Mouse (Mus musculus) effector memory CD4-positive, alpha-beta T cell, adult 5 months (primary cell): ENCODE results near the gene Fam131a. TPM values are rescaled to one million over a fixed set of nuclear protein-coding genes. Genes with fewer than 3 reads are reported as not detected.

Experiments
- polyA plus RNA-seq: library from polyadenylated mRNA; unstranded; fragments of 100-300 nt; shearing (Covaris generic); gene quantifications from one replicate; pipeline ENCODE4 v1.2.1, GENCODE M21; 2017

Gene Fam131a
- 1.5 TPM for polyA plus RNA-seq

GRCm38 (mm10) chr16:20693111-20693701 is at the start of gene Fam131a:
Fam131a (plus strand) TSS chr16:20693241.

GRCm38 (mm10) chr16:20651076-20651946 is 41.7 kb upstream of the Fam131a start, which contains the start of gene Psmd2:
Psmd2 (plus strand) TSS chr16:20651652.

DNA sequence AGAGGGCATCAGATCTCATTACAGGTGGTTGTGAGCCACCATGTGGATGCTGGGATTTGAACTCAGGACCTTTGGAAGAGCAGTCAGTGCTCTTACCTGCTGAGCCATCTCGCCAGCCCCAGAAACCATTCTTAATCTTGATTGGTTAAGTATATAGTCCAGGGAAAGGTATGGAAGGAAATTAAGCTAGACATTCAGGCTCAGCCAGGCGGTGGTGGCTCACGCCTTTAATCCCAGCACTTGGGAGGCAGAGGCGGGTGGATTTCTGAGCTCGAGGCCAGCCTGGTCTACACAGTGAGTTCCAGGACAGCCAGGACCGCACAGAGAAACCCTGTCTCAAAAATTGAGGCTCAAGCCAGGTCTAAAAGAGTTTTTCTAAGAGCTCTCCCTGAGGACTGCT is 25.0 kb upstream of the Fam131a start, which contains the start of gene Eif4g1:
TSS of gene Eif4g1 (plus strand) at position 301 of the 400 bp plus-strand sequence.

GRCm38 (mm10) chr16:20717181-20717977 is 24.3 kb downstream of the Fam131a start, which contains the start of the genes Polr2h and Clcn2:
Polr2h (plus strand) TSS chr16:20717665.
Clcn2 (minus strand) TSS chr16:20717746.

GRCm38 (mm10) chr16:20732925-20733730 is 40.1 kb downstream of the Fam131a start, which contains the start of gene Chrd:
Chrd (plus strand) TSS chr16:20733127.

DNA sequence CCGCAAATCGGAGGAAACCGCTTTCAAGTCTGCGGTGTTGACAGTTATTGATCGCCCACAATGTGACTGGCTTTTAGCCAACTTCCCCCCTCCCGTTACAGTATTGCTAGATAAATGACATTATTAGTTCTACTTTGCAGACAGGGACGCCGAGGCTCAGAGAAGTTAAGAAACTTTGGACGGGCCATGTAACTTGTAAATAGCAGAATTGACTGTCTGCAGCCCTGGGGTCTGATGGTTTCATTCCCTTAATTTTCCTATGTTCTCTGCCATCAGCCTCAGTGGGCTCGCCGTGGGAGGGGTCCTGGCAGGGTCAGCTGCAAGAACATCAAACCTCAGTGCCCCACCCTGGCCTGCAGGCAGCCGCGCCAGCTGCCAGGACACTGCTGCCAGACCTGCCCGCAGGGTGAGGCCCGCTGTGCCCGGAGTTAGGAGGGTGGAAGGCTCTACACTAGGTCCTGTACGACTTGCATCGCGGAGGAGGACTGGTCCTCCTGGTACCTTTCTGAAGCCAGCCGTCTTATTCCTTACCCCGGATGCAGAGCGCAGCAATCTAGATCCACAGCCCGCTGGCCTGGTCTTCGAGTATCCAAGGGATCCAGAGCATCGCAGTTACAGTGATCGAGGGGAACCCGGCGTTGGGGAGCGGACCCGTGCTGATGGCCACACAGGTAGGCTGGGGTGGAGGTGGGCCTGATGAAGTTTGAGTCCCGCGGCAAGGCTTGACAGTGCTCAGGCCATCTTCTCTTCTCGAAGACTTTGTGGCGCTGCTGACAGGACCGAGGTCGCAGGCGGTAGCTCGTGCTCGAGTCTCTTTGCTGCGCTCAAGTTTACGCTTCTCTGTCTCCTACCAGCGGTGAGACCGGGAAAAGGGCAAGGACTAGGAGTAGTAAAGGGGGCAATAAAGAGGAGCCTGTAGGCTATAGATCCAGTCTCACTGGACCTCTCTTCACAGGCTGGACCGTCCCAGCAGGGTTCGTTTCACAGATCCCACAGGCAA is 41.0 kb downstream of the Fam131a start, which contains the start of gene Thpo:
TSS of gene Thpo (minus strand) at position 781 of the 1,000 bp plus-strand sequence.

Other genes starting within 250 kb of the Fam131a start
- gene Eif2b5, start 194.4 kb upstream of the Fam131a start, polyA plus RNA-seq = 51.8 TPM
- 17.2 TPM for gene Dvl3, start 176.3 kb upstream of the Fam131a start, polyA plus RNA-seq
- 319 TPM for gene Ap2m1, start 157.8 kb upstream of the Fam131a start, polyA plus RNA-seq
- gene Abcf3, start 144.7 kb upstream of the Fam131a start, polyA plus RNA-seq = 102 TPM
- gene Vwa5b2, start 103.8 kb upstream of the Fam131a start, polyA plus RNA-seq = not detected
- gene Eef1akmt4, start 81.6 kb upstream of the Fam131a start, polyA plus RNA-seq = 5.6 TPM
- not detected for gene Gm49333, start 81.6 kb upstream of the Fam131a start, polyA plus RNA-seq
- gene Alg3, start 81.5 kb upstream of the Fam131a start, polyA plus RNA-seq = 16.9 TPM
- gene Camk2n2, start 72.0 kb upstream of the Fam131a start, polyA plus RNA-seq = 0.97 TPM
- not detected for gene Ece2, start 63.4 kb upstream of the Fam131a start, polyA plus RNA-seq
- gene Psmd2, start 41.6 kb upstream of the Fam131a start, polyA plus RNA-seq = 161 TPM
- gene Eif4g1, start 24.9 kb upstream of the Fam131a start, polyA plus RNA-seq = 138 TPM
- gene Polr2h, start 24.4 kb downstream of the Fam131a start, polyA plus RNA-seq = 38.1 TPM
- gene Clcn2, start 24.5 kb downstream of the Fam131a start, polyA plus RNA-seq = 1.9 TPM
- gene Chrd, start 39.9 kb downstream of the Fam131a start, polyA plus RNA-seq = not detected
- not detected for gene Thpo, start 41.3 kb downstream of the Fam131a start, polyA plus RNA-seq